Mouse (Mus musculus) testis, adult 2 months (tissue): ENCODE measurements around the gene Thoc7. TPM values are rescaled to one million over a fixed set of nuclear protein-coding genes. Genes with fewer than 3 reads are reported as not detected.
"Not testable (repeated sequence)": the region's sequence is repeated elsewhere in the genome, so short reads cannot be mapped to it uniquely, and the experiment has no call there.

Experiments used
- H3K27ac ChIP-seq: fragments of 200-500 bp; 2 replicates; pipeline ENCODE4 v1.5.1; 2012; ENCODE audit warnings: low read depth, low read length; ENCODE audit not compliant: control insufficient read depth, insufficient read depth
- H3K27me3 ChIP-seq: fragments of 200-500 bp; 2 replicates; pipeline ENCODE4 v1.6.1; 2012; ENCODE audit warnings: mild to moderate bottlenecking, low read length, moderate library complexity; ENCODE audit not compliant: control insufficient read depth, insufficient read depth
- H3K36me3 ChIP-seq: fragments of 200-500 bp; 2 replicates; pipeline ENCODE4 v1.6.1; 2012; ENCODE audit warnings: mild to moderate bottlenecking, low read length; ENCODE audit not compliant: control insufficient read depth, insufficient read depth
- H3K4me1 ChIP-seq: fragments of 200-500 bp; 2 replicates; pipeline ENCODE4 v1.6.1; 2012; ENCODE audit warnings: low read length; ENCODE audit not compliant: control insufficient read depth, insufficient read depth
- H3K4me3 ChIP-seq: fragments of 200-500 bp; 2 replicates; pipeline ENCODE4 v1.5.1; 2012; ENCODE audit warnings: low read depth, mild to moderate bottlenecking, low read length, moderate library complexity, mixed read lengths; ENCODE audit not compliant: control insufficient read depth
- CTCF ChIP-seq: fragments of 200-500 bp; IDR thresholded peaks from 2 replicates; pipeline ENCODE4 v1.5.1; 2012; ENCODE audit warnings: low read depth, mild to moderate bottlenecking, inconsistent platforms, low read length, moderate library complexity; ENCODE audit not compliant: control insufficient read depth, insufficient read depth, insufficient replicate concordance
- POLR2A ChIP-seq: fragments of 200-500 bp; IDR thresholded peaks from 2 replicates; pipeline ENCODE4 v1.6.1; 2012; ENCODE audit warnings: low read depth, mild to moderate bottlenecking, inconsistent platforms, low read length, moderate library complexity; ENCODE audit not compliant: control insufficient read depth
- polyA plus RNA-seq: library from polyadenylated mRNA; depleted of rRNA; stranded (reverse); fragments of >200 nt; gene quantifications from 2 replicates; pipeline ENCODE4 v1.2.3, GENCODE M21; 2012

Gene Thoc7
- polyA plus RNA-seq, 1 experiment, result 75.5 TPM

GRCm38 (mm10) chr14:13960482-13961325, 948 bp downstream of the Thoc7 start:
- H3K36me3 ChIP-seq, result no peaks in the 10 kb centered on the region
- no peaks in the 10 kb centered on the region for H3K27me3 ChIP-seq
- peaks cover 7% of the 10 kb centered on the region for H3K4me1 ChIP-seq
- peak overlapping the region; percentile 94 for H3K27ac ChIP-seq
- peak overlapping the region; percentile 94 for H3K4me3 ChIP-seq
- TF ChIP-seq CTCF (no peak), POLR2A (no peak)

DNA sequence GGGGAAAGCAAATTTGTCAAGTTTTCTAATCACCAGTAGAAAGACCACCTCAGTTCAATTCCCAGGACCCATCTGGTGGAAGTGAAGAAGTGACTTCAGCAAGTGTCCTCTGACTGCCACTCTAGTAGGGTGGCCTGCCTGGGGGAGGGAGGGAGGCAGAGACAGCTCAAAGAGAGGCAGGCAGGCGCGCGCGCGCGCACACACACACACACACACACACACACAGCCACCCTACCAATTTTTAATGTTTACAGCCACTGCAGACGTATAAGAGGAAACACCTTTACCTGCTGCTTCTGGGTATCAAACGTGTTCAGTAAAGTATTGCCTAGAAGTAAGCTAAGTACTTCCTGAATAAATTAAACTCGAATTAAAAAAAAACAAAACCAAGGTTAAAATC, 1.6 kb downstream of the Thoc7 start:
- H3K27me3 ChIP-seq, result no peaks in the 10 kb centered on the region
- H3K27ac ChIP-seq, result peak overlapping the region; percentile 94
- peaks cover 7% of the 10 kb centered on the region for H3K4me1 ChIP-seq
- peak overlapping the region; percentile 94 for H3K4me3 ChIP-seq
- TF ChIP-seq POLR2A (no peak), CTCF (no peak)
- no peaks in the 10 kb centered on the region for H3K36me3 ChIP-seq

GRCm38 (mm10) chr14:13952151-13952550, 9.5 kb downstream of the Thoc7 start:
- H3K27ac ChIP-seq, H3K4me1 ChIP-seq, H3K27me3 ChIP-seq, H3K36me3 ChIP-seq, H3K4me3 ChIP-seq: not testable (repeated sequence)

DNA sequence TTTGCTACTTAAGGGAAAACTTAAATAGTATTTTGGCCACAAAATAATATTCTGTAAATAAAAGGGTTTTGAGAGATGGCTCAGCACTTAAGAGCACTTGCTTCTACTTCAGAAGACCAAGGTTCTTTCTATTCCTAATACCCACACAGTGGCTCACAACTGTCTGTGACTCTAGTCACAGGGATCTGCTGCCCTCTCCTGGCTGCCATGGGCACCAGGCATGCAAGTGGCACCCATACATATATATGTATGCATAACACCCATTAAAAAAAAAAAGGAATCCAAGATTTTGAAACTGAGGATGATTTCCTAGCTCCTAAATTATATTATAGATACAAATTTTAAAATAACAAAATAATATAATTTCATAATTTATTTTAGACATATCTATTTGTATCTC, 11.3 kb downstream of the Thoc7 start:
- Histone ChIP-seq H3K4me3 (no peak overlapping the region), H3K27ac (no peak overlapping the region), H3K36me3 (0 out of 2 replicates have a peak, but pooled peaks cover 2% of the 10 kb centered on the region), H3K4me1 (no peaks in the 10 kb centered on the region), H3K27me3 (no peaks in the 10 kb centered on the region)
- TF ChIP-seq CTCF, result no peak; the same call in 1 of the 2 replicates

DNA sequence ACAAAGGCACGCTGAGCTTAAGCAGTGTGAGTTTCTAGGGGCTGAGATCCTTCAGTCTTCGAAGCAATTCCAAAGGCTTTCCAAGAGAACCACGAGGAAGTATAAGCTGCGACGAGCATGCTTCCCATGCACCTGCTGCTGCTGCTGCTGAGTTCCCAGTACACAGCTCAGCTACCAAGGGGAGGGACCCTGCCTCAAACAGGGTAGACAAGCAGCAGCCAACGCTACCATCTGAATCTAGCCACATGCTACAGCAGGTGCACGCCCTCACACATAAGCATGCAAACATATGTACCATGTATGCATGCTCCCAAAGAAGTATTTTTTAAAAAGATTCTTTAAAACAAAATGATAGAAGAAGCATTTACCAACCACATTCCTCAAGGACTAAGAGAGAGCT, 13.3 kb downstream of the Thoc7 start:
- TF ChIP-seq CTCF (no peak), POLR2A (no peak)
- H3K27me3 ChIP-seq, result no peaks in the 10 kb centered on the region
- no peaks in the 10 kb centered on the region for H3K4me1 ChIP-seq
- H3K36me3 ChIP-seq, result 0 out of 2 replicates have a peak, but pooled peaks cover 2% of the 10 kb centered on the region
- no peak overlapping the region for H3K27ac ChIP-seq
- no peak overlapping the region for H3K4me3 ChIP-seq

DNA sequence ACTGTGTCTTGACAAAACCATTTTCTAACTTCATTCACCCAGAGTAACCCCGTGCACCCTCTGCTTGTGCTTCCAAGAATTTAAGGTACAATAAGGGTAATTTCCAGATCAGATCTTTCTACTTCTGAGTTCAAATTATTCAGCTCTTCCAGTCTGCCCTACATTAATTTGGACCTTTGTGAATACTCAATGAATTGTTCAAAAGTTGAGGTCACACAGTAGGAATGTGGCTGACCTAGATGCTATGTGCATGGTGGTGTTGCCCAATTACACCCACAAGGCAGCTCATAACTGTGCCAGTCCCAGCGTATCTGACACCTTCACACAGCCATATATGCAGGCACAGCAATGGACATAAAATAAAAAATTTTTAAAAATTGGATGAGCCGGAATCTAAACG, 17.0 kb downstream of the Thoc7 start:
- no peak for TF ChIP-seq CTCF
- no peak for TF ChIP-seq POLR2A
- Histone ChIP-seq H3K4me1 (no peaks in the 10 kb centered on the region), H3K36me3 (no peaks in the 10 kb centered on the region), H3K4me3 (no peak overlapping the region), H3K27ac (no peak overlapping the region), H3K27me3 (no peaks in the 10 kb centered on the region)

- peaks cover 7% of the 10 kb centered on the region for H3K4me1 ChIP-seq
- H3K4me3 ChIP-seq, result no peak overlapping the region
- TF ChIP-seq CTCF, result no peak
- no peak for TF ChIP-seq POLR2A
- no peaks in the 10 kb centered on the region for H3K27me3 ChIP-seq
- no peak overlapping the region for H3K27ac ChIP-seq
- H3K36me3 ChIP-seq, result no peaks in the 10 kb centered on the region
These were observed 27.6 kb downstream of the Thoc7 start for GRCm38 (mm10) chr14:13934052-13934371.
